Mouse (Mus musculus) MEL (cell line): ENCODE data around the gene Arl3.

Experiments used
- CTCF ChIP-seq, 3 experiments: IDR thresholded peaks in 2 of 3; conservative IDR thresholded peaks in 1 of 3; 2 replicates each; pipeline ENCODE4 v1.5.1; 2011 to 2012; ENCODE audit warnings: low read length in 3 of 3, low read depth in 2 of 3, mild to moderate bottlenecking in 2 of 3, improper control_type of control experiment in 1 of 3, inconsistent platforms in 1 of 3, mixed read lengths in 1 of 3, moderate library complexity in 1 of 3; ENCODE audit not compliant: control insufficient read depth in 1 of 3, insufficient read depth in 1 of 3, poor library complexity in 1 of 3, severe bottlenecking in 1 of 3
- E2F4 ChIP-seq: IDR thresholded peaks from 2 replicates; pipeline ENCODE4 v1.6.1; 2011; ENCODE audit warnings: low read depth, low read length, improper control_type of control experiment, borderline replicate concordance
- EP300 ChIP-seq, 2 experiments: IDR thresholded peaks; 2 replicates each; pipeline ENCODE4 v1.6.1; 2011; ENCODE audit warnings: improper control_type of control experiment in 2 of 2, low read length in 2 of 2, low read depth in 1 of 2, mild to moderate bottlenecking in 1 of 2
- GABPA ChIP-seq: IDR thresholded peaks from 2 replicates; pipeline ENCODE4 v1.6.1; 2012; ENCODE audit warnings: low read depth, mild to moderate bottlenecking, inconsistent platforms, low read length, improper control_type of control experiment, moderate library complexity
- KAT2A ChIP-seq: conservative IDR thresholded peaks from 2 replicates; pipeline ENCODE4 v1.6.1; 2012; ENCODE audit warnings: low read depth, low read length, improper control_type of control experiment, inconsistent platforms
- POLR2AphosphoS2 ChIP-seq: IDR thresholded peaks from 2 replicates; pipeline ENCODE4 v1.6.1; 2011; ENCODE audit warnings: low read length, improper control_type of control experiment
- POLR2AphosphoS5 ChIP-seq: IDR thresholded peaks from 2 replicates; pipeline ENCODE4 v1.6.1; 2012; ENCODE audit warnings: low read depth, borderline replicate concordance, mild to moderate bottlenecking, inconsistent platforms, low read length, moderate library complexity, mixed read lengths
- SIN3A ChIP-seq: IDR thresholded peaks from 2 replicates; pipeline ENCODE4 v1.6.1; 2012; ENCODE audit warnings: low read length, improper control_type of control experiment, inconsistent platforms
- TBP ChIP-seq: IDR thresholded peaks from 2 replicates; pipeline ENCODE4 v1.8.0; 2011; ENCODE audit warnings: low read depth, low read length, improper control_type of control experiment

GRCm38 (mm10) chr19:46575196-46575595 lies 2.2 kb upstream of the Arl3 start:
- TF ChIP-seq CTCF (IDR thresholded peaks at IDR 0.05 in 2 of 3, conservative IDR thresholded peaks at IDR 0.05 in 1 of 3; ENCODE audit: control insufficient read depth in 1 of 3, insufficient read depth in 1 of 3, low read depth in 2 of 3, low read length in 3 of 3, poor library complexity in 1 of 3, severe bottlenecking in 1 of 3) (no peak), POLR2AphosphoS5 (no peak), EP300 (IDR thresholded peaks at IDR 0.05; ENCODE audit: low read depth in 1 of 2, low read length in 2 of 2) (no peak), POLR2AphosphoS2 (no peak), TBP (no peak), KAT2A (no peak), GABPA (no peak), SIN3A (no peak), E2F4 (no peak)
